Mouse (Mus musculus) ES-CJ7 (cell line): ENCODE results near the gene 5730522E02Rik.

Experiments
- DNase-seq: peaks from one replicate; pipeline ENCODE4 v3.0.0; 2011; ENCODE audit warnings: low read depth, low spot score

5730522E02Rik gene

DNA sequence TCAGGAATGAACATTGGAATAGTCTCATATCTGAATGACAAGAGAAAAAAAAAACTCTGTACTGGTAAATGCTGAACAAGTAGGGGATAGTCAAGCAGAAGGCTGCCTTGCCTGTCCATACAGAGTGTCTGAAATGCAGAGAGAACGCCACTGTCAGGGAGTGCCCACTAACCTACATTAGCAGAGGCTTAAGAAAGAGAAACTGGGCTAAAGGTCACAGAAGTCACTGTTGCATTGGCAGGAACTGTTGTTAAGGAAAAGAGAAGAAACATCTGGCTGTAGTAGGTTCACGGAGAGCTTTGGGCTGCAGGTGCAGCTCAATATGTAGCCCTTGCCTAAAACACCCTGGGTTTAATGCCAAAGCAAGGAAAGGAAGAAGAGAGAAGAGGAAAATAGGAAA is 82.2 kb downstream of the 5730522E02Rik start:
- DNase-seq: peak; percentile 83

DNA sequence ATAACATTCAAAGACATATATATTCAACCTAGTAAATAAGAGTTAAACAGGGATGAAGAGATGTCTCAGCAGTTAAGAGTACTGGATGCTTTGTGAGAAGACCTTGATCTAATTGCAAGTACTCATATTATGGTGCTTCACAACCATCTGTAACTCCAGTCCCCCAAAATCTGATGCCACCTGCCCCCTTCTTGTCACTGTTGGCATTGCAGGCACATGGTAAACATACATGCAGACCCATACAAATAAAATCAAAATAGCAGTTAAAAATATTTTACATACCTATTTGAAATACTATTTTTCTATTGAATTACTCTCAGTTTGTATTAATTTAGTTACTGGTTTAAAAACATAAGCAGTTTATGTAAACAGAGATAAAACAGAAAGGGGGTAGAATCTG is 84.6 kb downstream of the 5730522E02Rik start:
- peak; percentile 44 for DNase-seq

DNA sequence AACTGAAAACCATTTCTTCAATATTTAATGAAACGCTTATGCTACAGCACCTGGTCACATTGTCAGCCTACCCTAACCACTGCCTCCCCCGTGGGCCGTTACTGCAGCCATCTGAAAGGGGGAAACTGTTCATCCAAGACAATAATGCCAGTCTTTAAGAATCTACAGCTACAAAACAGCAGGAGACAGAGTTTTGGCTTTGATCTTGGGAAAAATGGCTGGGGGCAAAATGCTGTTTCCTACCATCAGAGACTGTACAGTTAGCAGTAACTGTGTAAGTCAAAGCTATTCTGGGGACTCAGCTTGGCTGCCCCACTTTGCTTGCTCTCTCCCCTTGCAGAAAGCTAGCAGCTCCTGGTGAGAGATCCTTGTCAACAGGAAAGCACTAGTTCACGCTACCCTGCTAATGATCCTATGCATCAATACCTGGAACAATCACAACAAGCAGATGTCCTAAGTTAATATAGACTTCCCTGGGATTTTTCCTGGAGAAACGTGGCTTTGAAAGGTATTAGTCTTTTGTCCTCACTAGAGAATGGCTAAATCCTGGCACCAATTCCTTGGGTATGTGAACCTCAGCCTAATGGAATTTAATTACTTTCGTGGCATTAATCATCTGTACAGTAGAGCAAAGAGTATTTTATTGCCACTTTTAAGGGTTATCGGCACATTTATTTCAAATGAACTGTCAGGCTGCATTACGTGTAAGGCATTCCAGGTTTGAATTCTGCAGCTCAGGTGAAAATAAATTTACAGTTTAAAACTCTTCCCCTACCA is 89.6 kb downstream of the 5730522E02Rik start:
- DNase-seq: peak; percentile 52

DNA sequence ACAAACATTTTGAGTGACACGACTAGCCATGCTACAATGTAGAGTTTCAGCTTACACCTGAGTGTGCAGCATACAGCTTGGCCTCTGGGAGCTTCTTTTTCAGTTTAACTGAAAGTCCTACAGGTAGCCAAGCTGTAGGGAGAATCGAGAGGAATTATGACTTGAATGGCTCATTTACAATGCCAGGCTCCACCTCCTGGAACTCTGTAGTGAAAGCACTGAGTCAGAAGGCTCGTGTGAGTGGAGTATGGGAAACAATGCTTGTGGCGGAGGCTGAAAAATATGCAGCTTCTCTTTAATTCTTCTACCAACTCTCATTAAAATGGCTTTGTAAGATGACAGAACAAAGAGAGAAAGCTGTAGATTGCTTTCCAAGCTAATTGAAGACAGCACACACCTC is 92.9 kb downstream of the 5730522E02Rik start:
- DNase-seq: no peak

DNA sequence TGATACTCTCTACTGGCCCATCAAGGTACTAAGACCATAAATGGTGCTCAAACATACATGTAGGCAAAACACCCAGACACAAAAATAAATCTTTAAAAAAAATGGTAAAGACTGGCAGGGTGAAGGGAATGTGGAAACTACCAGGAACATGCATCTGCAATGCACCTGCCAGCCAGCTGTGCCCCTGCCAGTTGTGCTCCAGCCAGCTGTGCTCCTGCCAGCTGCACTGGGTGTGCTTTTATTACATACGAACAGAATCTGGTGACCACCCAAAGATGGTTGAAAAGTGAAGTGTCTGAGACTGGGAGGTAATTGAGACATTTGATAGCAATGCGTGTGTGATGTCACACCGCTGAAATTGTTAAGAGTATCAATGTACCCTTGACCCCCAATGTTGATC is 98.4 kb downstream of the 5730522E02Rik start:
- no peak for DNase-seq

DNA sequence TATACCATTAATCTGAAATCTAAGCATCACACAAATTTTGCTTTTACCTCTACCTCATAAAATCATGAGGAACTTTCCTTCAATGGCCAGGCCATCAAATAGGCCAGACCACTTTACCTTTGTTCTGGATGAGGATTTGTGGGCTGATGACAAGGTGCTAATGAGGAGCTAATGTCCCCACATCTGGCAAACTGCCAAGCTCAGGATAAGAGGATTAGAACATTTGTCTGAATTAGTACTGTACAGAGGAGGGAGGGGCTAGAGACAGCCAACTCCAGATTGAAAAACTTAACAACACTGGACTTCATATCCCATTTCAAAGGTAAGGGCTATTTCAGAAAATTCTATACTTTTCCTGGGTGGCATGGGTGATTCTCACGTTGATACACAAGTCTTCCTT is 101.9 kb downstream of the 5730522E02Rik start:
- DNase-seq: peak; percentile 30

DNA sequence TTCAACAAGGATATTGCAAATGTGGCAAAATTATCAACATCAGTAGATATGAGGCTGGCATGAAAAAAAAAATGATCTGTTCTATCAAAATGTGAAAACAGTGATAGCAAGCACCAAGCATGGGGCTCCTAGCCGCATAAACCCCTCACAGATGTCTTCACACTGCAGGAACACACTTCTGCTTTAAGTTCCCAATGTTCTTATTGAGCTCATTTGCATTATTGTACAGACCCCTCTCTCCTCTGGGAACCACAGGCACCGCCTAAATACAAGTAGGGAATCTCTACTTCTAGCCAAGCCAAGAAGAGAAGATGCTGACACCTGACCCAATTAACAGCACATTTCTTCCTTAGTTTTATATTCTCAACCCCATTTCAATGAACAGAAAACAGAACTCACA is 105.9 kb downstream of the 5730522E02Rik start:
- DNase-seq: peak; percentile 46

DNA sequence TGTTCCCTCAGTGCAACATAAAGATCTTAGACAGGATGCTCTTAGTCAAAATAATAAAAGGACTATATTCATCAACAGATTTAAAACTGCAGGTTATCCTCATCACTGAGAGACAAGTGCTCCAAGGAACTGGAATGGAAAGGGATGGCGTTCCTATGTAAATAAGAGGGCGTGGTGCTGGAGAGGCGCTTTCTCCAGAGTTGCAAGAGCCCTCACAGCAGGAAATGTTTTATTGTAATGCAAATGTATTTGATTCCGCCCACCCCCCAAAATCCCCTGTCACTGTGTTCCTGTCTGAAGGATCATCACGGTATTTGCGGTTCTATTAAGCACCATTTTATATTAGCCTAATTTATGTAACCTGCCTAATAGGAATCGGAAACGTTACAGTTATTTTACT is 106.9 kb downstream of the 5730522E02Rik start:
- DNase-seq: peak; percentile 97

DNA sequence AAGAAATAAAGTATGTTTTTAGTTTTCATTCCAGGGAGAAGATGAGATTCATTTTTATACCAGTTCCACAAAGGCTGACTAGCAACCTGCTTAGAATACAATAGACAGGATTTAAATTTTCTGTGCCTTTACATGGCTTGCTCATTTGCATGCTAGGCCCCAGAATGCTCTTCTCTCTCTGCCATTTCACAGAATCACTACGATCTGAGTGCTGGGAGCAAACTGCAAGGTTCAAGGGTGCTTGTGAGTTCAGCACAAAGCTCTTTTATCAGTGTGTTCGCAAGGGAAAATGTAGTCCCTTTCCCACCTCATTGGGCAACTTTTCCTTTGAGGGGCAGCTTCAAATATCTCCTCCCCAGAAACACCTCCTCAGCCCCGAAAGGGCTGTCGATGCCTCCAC is 107.7 kb downstream of the 5730522E02Rik start:
- DNase-seq: peak; percentile 68

DNA sequence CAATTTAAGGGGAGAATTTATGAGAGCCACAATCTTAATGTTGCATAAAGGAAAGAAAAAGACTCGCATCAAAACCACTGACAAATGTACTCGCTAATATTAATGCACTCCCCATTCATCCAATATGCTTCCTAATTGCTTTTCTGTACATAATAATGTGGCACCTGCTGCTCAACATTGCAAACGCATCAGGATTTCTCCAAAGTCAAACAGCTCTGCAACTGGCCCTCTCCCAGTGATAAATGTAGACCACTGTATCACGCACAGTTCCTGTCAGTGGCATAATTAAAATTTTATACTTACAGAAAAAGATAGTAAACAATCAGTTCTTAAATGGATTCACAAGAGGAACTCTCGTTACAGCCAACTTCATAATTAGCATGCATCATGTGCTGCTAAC is 110.5 kb downstream of the 5730522E02Rik start:
- DNase-seq: no peak

DNA sequence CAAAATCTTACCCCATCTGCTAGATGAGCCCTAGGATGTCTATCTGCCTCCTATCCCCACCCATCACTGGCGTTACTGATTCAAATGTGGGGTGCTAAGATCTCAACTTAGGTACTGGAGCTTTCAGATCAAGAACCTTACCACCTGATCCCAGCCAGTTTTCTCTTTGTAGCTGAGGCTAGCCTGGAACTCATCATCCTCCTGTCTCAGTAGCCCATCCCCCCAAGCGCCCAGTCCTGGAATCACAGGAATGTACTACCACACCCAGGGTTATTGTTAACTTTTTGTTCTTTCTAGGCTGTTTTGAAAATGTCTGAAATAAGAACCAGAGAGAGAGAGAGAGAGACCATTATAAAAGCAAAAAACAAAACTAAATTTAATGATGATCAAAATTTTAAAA is 111.6 kb downstream of the 5730522E02Rik start:
- peak; percentile 79 for DNase-seq

DNA sequence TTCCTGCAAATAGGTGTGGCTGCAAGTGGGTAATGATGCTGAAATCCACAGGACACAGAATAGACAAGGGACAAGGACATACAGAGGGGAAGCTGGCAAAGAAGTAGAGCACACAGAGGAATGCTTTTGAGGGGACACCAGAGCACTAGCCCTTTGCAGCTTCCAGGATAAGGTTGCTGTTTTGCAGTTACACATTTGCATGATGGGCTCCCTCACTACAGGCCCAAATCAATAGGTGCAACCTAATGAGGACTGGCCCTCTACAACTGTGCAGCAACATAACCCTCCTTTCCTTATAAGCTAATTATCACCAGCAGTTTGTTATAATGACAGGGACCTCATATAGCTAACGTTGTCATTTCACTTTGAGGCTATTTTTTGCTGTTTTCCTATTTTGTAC is 114.5 kb downstream of the 5730522E02Rik start:
- DNase-seq: no peak

DNA sequence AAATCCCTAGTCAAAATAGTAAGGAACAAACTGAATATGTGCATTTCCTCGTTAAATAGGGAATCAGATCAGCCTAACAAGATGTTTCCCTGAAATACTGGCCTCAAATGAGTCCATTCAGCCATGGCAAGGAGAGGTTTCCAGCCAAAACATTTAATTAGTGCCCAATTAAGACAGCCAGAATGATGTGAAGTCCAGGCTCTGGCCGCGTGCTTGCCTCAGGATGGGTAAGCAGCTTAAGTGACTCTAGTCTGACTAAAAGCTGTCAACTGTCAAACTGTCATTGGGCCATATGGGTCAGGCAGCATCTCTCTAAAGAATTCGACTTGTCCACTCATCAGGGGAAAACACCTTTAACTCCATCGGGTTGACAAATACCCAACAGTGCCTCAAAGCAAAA is 121.6 kb downstream of the 5730522E02Rik start:
- no peak for DNase-seq

DNA sequence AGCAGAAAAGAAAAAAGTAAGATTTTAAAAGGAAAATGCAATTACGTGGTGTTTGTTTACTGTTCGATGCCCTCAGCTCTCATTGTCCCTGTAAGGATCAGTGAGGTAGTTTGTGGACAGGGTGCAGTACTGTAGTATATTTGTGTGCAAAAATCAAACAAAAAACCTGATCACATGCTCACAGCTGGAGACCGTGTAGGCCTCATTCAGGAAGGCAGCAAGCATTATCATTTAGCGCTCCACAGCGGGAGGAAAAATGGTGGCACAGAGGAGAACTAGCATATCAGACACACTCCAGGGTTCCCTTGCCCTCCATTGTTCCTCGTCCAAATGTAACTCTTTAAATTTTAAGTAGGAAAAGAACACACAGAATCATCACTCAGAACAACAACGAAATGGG is 123.9 kb downstream of the 5730522E02Rik start:
- DNase-seq: peak; percentile 53

DNA sequence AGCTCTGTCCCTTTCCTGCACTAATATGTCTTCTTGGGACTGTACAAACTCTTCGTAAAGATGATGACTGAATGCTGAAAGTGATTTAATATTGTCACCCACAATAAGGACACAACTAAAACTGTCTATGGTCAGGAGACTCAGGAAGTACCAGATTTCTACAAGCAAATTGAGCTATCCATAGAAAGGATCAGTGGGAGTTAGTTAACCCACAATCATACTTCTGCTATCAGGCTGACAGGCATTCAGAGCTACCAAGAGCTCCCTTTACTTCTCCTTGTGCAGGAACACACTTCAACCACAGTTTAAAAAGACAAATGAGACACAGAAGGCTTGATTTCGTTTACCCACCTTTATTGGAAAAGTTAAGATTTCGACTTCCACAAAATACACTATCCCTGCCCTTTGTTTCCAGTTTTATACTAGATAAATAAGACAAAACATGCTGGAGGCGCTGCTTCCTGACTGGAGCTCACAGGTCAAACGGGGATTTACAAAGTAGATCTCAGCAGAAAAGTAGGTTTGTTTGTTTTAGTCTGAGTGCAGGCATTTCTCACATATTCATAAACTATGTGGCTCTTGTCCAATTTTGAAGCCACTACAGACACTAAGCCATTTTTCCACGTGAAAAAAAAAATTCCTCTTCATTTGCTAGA is 125.1 kb downstream of the 5730522E02Rik start:
- no peak for DNase-seq

DNA sequence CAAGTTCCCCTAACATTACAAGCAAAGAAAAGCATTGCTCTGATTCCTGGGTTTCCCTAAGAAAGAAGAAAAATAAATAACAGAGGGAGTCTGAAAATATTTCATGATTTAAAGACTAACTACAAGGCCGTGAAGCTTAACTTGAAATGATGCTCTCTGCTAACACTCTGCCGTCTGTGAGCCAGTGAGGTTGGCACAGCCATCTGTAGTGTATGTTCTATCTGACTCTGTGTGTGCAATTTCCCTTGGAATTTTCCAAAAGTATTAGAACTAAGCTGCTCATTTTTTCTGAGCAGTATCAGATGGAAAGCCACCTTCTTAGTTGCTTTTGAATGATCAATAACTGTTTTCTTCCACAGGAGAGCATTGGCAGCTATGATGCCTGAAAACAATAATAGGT is 134.2 kb downstream of the 5730522E02Rik start:
- DNase-seq: no peak

DNA sequence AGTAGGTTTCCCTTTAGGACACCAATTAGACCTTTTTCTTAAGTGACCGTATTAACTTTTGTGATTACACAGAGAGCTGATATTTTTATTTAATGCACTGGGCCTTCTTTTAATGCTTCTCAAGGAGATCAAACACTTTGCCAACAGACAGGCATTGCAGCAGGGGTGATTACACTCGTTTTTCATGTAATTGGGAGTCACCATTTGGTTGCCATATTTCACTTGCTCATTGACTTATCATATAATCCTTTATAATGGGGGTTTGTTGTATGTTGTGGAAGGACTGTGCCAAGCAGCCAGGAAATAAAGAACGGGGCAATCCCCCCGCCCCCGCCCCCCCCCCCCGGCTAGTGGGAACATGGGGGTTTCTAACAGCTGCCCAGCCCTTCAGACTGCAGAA is 135.0 kb downstream of the 5730522E02Rik start:
- no peak for DNase-seq

DNA sequence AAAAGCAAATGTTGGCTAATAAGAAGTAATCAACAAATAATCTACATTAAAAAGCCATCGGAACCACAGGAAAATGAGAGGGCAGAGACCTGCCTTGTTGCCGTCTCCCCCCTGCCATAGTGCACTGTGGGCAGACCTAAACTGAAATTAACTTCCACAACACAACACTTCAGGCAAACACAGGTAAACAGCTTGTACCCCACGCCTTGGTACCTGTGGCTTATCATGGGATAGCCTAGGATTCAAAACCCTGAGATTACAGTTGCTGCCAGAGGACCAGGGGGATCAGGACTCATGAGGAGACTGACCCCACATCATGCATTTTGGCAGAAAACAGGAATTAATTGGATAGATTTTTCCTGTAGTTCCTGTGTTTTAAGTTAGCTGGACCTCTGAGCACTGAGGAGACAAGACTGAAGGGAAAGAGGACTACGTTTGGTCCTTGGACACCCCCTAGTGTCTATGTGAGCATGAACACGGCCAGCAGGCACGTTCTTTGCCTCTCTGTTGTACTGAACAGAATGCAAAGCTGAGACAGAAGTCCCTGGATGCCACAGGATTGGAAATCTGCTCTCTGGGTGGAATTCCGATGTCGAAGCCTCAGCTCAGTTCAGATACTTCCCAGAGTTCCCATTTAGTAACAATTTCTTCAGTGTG is 136.8 kb downstream of the 5730522E02Rik start:
- DNase-seq: peak; percentile 85

DNA sequence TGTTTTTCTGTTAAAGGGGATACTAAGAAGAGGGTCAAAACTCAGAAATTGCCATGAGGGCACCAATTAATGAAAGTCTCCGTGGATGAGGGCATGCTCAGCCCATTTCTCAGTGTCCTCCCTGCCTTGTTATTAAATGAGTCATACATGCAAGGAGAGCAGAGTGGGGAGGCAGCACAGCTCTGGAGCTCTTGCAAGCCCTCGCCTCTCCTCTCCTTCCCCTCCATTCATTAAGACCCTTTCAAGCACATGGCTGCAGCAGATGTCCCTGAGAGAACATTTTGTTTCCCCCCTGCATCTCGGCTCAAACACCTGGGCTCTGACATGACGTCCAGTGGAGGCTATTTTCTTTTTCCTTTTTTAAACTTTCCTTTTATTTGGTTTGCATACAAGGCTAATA is 138.5 kb downstream of the 5730522E02Rik start:
- DNase-seq: no peak

DNA sequence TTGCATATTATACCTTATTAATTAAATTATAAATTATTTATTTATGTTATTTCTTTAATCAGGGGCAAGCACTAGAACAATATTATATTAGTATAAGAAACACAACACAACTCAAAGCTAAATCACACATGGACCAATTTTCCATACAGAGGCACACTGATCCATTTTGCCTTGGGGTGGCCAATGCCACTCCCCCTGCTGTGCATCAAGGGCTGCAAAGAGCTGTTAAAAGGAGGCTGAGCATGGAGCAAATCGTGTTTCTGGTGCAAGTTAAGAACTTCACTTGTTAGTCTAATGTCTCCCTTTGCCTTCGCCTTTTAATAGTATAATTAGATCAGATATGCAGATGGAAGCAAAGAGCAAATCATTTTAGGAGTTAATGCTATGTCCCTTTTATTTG is 147.3 kb downstream of the 5730522E02Rik start:
- DNase-seq: no peak

DNA sequence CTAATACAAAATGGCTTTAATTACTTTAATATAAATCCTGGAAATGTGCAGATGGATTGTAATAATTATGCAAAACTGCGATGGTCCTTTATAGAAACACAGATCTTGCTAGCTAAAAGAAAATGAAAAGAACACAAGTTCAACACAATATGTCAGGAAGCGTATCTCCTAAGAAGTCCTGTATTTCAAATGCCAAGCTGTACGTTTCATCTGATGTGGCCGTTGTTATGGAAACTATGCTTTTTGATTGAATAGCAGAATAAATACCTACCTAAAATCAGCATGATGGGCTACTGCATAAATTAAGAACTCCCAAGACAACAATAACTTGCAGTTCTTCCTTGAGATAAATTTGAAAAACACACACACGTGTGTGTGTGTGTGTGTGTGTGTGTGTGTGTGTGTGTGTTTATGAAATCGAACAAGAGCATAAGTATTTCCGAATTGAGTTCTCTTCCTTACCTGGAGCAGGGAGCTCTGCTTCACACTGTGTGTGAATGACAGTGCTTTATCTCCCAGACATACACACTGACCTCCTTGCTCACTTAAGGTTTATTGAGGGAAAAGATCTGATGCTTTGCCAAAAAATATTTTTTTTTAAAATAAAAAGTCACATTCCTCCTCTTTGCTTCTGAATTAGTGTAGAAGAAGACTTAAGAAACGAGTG is 149.0 kb downstream of the 5730522E02Rik start:
- no peak for DNase-seq

DNA sequence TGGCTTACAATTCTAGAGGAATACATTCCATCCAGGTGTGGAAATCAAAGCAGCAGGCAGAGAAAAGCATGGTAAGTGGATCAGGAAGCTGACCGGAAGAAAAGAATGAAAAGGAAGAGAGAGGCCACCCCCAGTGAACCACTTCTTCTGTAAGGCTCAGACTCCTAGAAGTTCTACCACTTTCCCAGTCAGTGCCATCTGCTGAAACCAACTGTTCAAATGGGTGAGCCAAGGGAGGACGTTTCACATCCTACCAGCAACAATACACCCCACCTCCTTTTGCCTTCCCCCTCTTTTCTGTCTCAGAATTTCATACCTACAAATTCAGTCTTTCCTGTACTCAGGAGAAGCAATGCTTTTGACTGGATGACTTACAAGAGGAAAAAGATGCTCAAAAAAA is 197.0 kb downstream of the 5730522E02Rik start:
- no peak for DNase-seq
